ENCODE assay signal across 22 mouse cellular contexts in genomic region chr4:155550446-155550845, GRCm38 (mm10). TPM values are rescaled to one million over a fixed set of nuclear protein-coding genes. Genes with fewer than 3 reads are reported as not detected.
DNase-seq lines count a peak whose midpoint lies in the region; ATAC-seq and TF ChIP-seq lines count a peak whose summit lies in the region.
"Had no signal": no experiment of that assay in that cellular context is flagged by ENCODE, and none has a peak within 500 bp of the region (broad histone marks: within the 10 kb centered on the region; RNA-seq: fewer than 3 reads in every experiment).

No protein-coding gene starts in this region.

- DNase-seq in liver, postnatal 0 days = no peak
- DNase-seq in liver, embryonic 11.5 days (ENCODE audit: low spot score) = no peak
- DNase-seq in A20 (ENCODE audit: low read depth, low spot score) = peak; percentile 81
- DNase-seq in gastrocnemius, postnatal 36 days = no peak
- DNase-seq: adrenal gland, postnatal 25 days; cerebellum, adult 11 months; cerebellum, postnatal 14 days; forebrain, postnatal 0 days; kidney, adult 8-10 months; kidney, postnatal 14 days; layer of hippocampus, postnatal 36 days; liver, embryonic 13.5 days had no signal

- 0 out of 2 replicates have a peak overlapping the region, but pooled peaks have one; percentile 4 for H3K27ac ChIP-seq in liver, postnatal 0 days (ENCODE audit: low read depth)
- no peak overlapping the region for H3K27ac ChIP-seq in liver, embryonic 11.5 days (ENCODE audit: low read depth, low read length)
- H3K27ac ChIP-seq in brown adipose tissue, adult 24 weeks (replicated peaks; ENCODE audit: low read depth, low read length) = peak overlapping the region; percentile 99
- H3K27ac ChIP-seq in kidney, embryonic 16.5 days (ENCODE audit: low read length) = no peak overlapping the region
- H3K27ac ChIP-seq: embryonic facial prominence, embryonic 12.5 days; intestine, embryonic 15.5 days; limb, embryonic 13.5 days; liver, embryonic 13.5 days; lung, embryonic 15.5 days; midbrain, embryonic 12.5 days had no signal

- no peaks in the 10 kb centered on the region; the same call in 1 of the 2 replicates for H3K4me1 ChIP-seq in liver, postnatal 0 days (ENCODE audit: insufficient read depth)
- H3K4me1 ChIP-seq in liver, embryonic 11.5 days (replicated peaks; ENCODE audit: control insufficient read depth, insufficient read depth, low read length) = no peaks in the 10 kb centered on the region
- peaks cover 4% of the 10 kb centered on the region; the same call in 1 of the 2 replicates for H3K4me1 ChIP-seq in brown adipose tissue, adult 24 weeks (ENCODE audit: control insufficient read depth, insufficient read depth, insufficient read length, low read length)
- 0 out of 2 replicates have a peak, but pooled peaks cover 2% of the 10 kb centered on the region for H3K4me1 ChIP-seq in kidney, embryonic 16.5 days (ENCODE audit: insufficient read depth, low read length)
- H3K4me1 ChIP-seq: embryonic facial prominence, embryonic 12.5 days; intestine, embryonic 15.5 days; limb, embryonic 13.5 days; lung, embryonic 15.5 days; midbrain, embryonic 12.5 days had no signal

- no peak for ATAC-seq in liver, postnatal 0 days
- ATAC-seq in liver, embryonic 11.5 days (replicated peaks; ENCODE audit: low FRiP score) = no peak
- ATAC-seq in neutrophil, adult 5-6 weeks (ENCODE audit: extremely low read depth, insufficient number of reproducible peaks, low FRiP score, poor library complexity, severe bottlenecking) = peak; percentile 82; the same call in 1 of the 2 replicates
- ATAC-seq in kidney, embryonic 16.5 days (ENCODE audit: low FRiP score, low TSS enrichment) = no peak
- ATAC-seq: forebrain, postnatal 0 days; hindbrain, embryonic 16.5 days; intestine, embryonic 15.5 days had no signal

- intact Hi-C loops in gastrocnemius, postnatal 36 days (cut with DNase I) = no loop called here

- no peak overlapping the region for H3K4me3 ChIP-seq in liver, postnatal 0 days (ENCODE audit: low read depth, low read length)
- H3K4me3 ChIP-seq in liver, embryonic 11.5 days (ENCODE audit: low read depth, low read length) = no peak overlapping the region
- no peak overlapping the region for H3K4me3 ChIP-seq in brown adipose tissue, adult 24 weeks (ENCODE audit: insufficient read depth, low read depth, low read length)
- no peak overlapping the region for H3K4me3 ChIP-seq in kidney, embryonic 16.5 days (ENCODE audit: low read length)
- H3K4me3 ChIP-seq: embryonic facial prominence, embryonic 12.5 days; intestine, embryonic 15.5 days; limb, embryonic 13.5 days; liver, embryonic 13.5 days; lung, embryonic 15.5 days; midbrain, embryonic 12.5 days had no signal

- H3K27me3 ChIP-seq in liver, postnatal 0 days (ENCODE audit: insufficient read depth, low read length) = no peaks in the 10 kb centered on the region
- H3K27me3 ChIP-seq in liver, embryonic 11.5 days (replicated peaks; ENCODE audit: control insufficient read depth, insufficient read depth, low read length) = no peaks in the 10 kb centered on the region
- no peaks in the 10 kb centered on the region for H3K27me3 ChIP-seq in kidney, embryonic 16.5 days (ENCODE audit: insufficient read depth, low read length)
- H3K27me3 ChIP-seq: embryonic facial prominence, embryonic 12.5 days; intestine, embryonic 15.5 days; limb, embryonic 13.5 days; liver, embryonic 13.5 days; lung, embryonic 15.5 days; midbrain, embryonic 12.5 days had no signal

- no peaks in the 10 kb centered on the region for H3K9me3 ChIP-seq in liver, postnatal 0 days (ENCODE audit: low read length)
- no peaks in the 10 kb centered on the region for H3K9me3 ChIP-seq in liver, embryonic 11.5 days (ENCODE audit: control insufficient read depth, low read length)
- H3K9me3 ChIP-seq in kidney, embryonic 16.5 days (ENCODE audit: low read length) = no peaks in the 10 kb centered on the region
- H3K9me3 ChIP-seq: embryonic facial prominence, embryonic 12.5 days; intestine, embryonic 15.5 days; limb, embryonic 13.5 days; liver, embryonic 13.5 days; lung, embryonic 15.5 days; midbrain, embryonic 12.5 days had no signal

- no peak overlapping the region for H3K9ac ChIP-seq in liver, postnatal 0 days (replicated peaks)
- H3K9ac ChIP-seq in liver, embryonic 11.5 days (ENCODE audit: low read depth, low read length) = no peak overlapping the region
- H3K9ac ChIP-seq in kidney, embryonic 16.5 days (replicated peaks; ENCODE audit: low read length) = no peak overlapping the region
- H3K9ac ChIP-seq: embryonic facial prominence, embryonic 12.5 days; forebrain, postnatal 0 days; intestine, embryonic 15.5 days; limb, embryonic 13.5 days; liver, embryonic 13.5 days; lung, embryonic 15.5 days; midbrain, embryonic 12.5 days had no signal

- no peak overlapping the region for H3K4me2 ChIP-seq in liver, postnatal 0 days (ENCODE audit: low read depth, low read length)
- H3K4me2 ChIP-seq in liver, embryonic 11.5 days = no peak overlapping the region
- H3K4me2 ChIP-seq in kidney, embryonic 16.5 days (replicated peaks; ENCODE audit: low read depth, low read length) = no peak overlapping the region
- H3K4me2 ChIP-seq: embryonic facial prominence, embryonic 12.5 days; heart, embryonic 11.5 days; intestine, embryonic 15.5 days; limb, embryonic 13.5 days; liver, embryonic 13.5 days; lung, embryonic 15.5 days; midbrain, embryonic 12.5 days had no signal

- H3K36me3 ChIP-seq in liver, postnatal 0 days (replicated peaks; ENCODE audit: insufficient read depth, low read length) = peaks cover 55% of the 10 kb centered on the region
- H3K36me3 ChIP-seq in liver, embryonic 11.5 days (ENCODE audit: control insufficient read depth, insufficient read depth, low read length) = peaks cover 30% of the 10 kb centered on the region
- peaks cover 55% of the 10 kb centered on the region for H3K36me3 ChIP-seq in kidney, embryonic 16.5 days (ENCODE audit: insufficient read depth, low read length)

- TF ChIP-seq EP300 in liver, postnatal 0 days (IDR thresholded peaks at IDR 0.05; ENCODE audit: low read depth) = no peak

- 46% methylated on average over 2 of the region's 2 CpGs for WGBS in liver, postnatal 0 days (ENCODE audit: insufficient replicate concordance)
- 56% methylated on average over 2 of the region's 2 CpGs for WGBS in liver, embryonic 11.5 days
- WGBS in kidney, embryonic 16.5 days = 87% methylated on average over 2 of the region's 2 CpGs

- no peak for TF ChIP-seq CTCF in liver, postnatal 0 days (IDR thresholded peaks at IDR 0.05; ENCODE audit: low read depth)

RNA-seq across cellular contexts. Expression of gene Nadk, which starts 11.7 kb away (rescaled TPM):
- polyA plus RNA-seq in liver, postnatal 0 days (2015; fragmentation: Nextera tagmentation; extraction: Ambion mirVana) = 50.1 and 55.5 TPM in 2 replicates
- 117 and 128 TPM in 2 replicates for polyA plus RNA-seq in liver, embryonic 11.5 days (2014; fragmentation: Nextera tagmentation; extraction: Ambion mirVana)
- 147 and 155 TPM in 2 replicates for polyA plus RNA-seq in brown adipose tissue, adult 24 weeks (2012; ENCODE audit: insufficient read depth, insufficient read length, missing spikeins)
- 281 and 295 TPM in 2 replicates for total RNA-seq in neutrophil, adult 5-6 weeks (2017)
- 107 and 110 TPM in 2 replicates for polyA plus RNA-seq in kidney, embryonic 16.5 days (2015; fragmentation: Nextera tagmentation; extraction: Ambion mirVana)
- total RNA-seq in gastrocnemius, postnatal 36 days (2021) = 10 to 100 TPM; 16.6 to 16.9 TPM

RNA-seq across cellular contexts. Expression of gene Slc35e2, which starts 50.8 kb away (rescaled TPM):
- 5.4 and 5.6 TPM in 2 replicates for polyA plus RNA-seq in liver, postnatal 0 days (2015; fragmentation: Nextera tagmentation; extraction: Ambion mirVana)
- 13.4 and 14.5 TPM in 2 replicates for polyA plus RNA-seq in liver, embryonic 11.5 days (2014; fragmentation: Nextera tagmentation; extraction: Ambion mirVana)
- polyA plus RNA-seq in brown adipose tissue, adult 24 weeks (2012; ENCODE audit: insufficient read depth, insufficient read length, missing spikeins) = 7.0 and 9.4 TPM in 2 replicates
- 10.0 and 11.3 TPM in 2 replicates for total RNA-seq in neutrophil, adult 5-6 weeks (2017)
- 7.8 and 10.1 TPM in 2 replicates for polyA plus RNA-seq in kidney, embryonic 16.5 days (2015; fragmentation: Nextera tagmentation; extraction: Ambion mirVana)
- total RNA-seq in gastrocnemius, postnatal 36 days (2021) = 1 to 10 TPM; 2.9 to 3.8 TPM

RNA-seq across cellular contexts. Expression of gene Gnb1, which starts 59.3 kb away (rescaled TPM):
- polyA plus RNA-seq in liver, postnatal 0 days (2015; fragmentation: Nextera tagmentation; extraction: Ambion mirVana) = 80.9 and 88.4 TPM in 2 replicates
- 273 and 277 TPM in 2 replicates for polyA plus RNA-seq in liver, embryonic 11.5 days (2014; fragmentation: Nextera tagmentation; extraction: Ambion mirVana)
- polyA plus RNA-seq in brown adipose tissue, adult 24 weeks (2012; ENCODE audit: insufficient read depth, insufficient read length, missing spikeins) = 193 and 220 TPM in 2 replicates
- 120 and 143 TPM in 2 replicates for total RNA-seq in neutrophil, adult 5-6 weeks (2017)
- polyA plus RNA-seq in kidney, embryonic 16.5 days (2015; fragmentation: Nextera tagmentation; extraction: Ambion mirVana) = 413 and 477 TPM in 2 replicates
- 10 to 100 TPM; 55.4 to 63.3 TPM for total RNA-seq in gastrocnemius, postnatal 36 days (2021)

Comparison
In these comparisons a context has a peak if more than half of its experiments do, and no peak if none do; other contexts are left out.
1. H3K27ac ChIP-seq: peak in liver, postnatal 0 days (single experiment) and brown adipose tissue, adult 24 weeks (single experiment); none in liver, embryonic 11.5 days (single experiment) and kidney, embryonic 16.5 days (single experiment).